7 mouse cellular contexts compared by ENCODE assay signal in genomic region chr3:135212658-135213350, GRCm38 (mm10). TPM values are rescaled to one million over a fixed set of nuclear protein-coding genes. Genes with fewer than 3 reads are reported as not detected.
A peak's percentile ranks its signal among the peaks of the same experiment; 100 is the strongest.
DNase-seq lines count a peak whose midpoint lies in the region; ATAC-seq and TF ChIP-seq lines count a peak whose summit lies in the region.

No protein-coding gene starts in this region.

- peak overlapping the region; percentile 31 for H3K4me2 ChIP-seq in embryonic facial prominence, embryonic 11.5 days (ENCODE audit: low read depth, low read length)
- H3K4me2 ChIP-seq in intestine, embryonic 16.5 days (ENCODE audit: low read depth, low read length): peak overlapping the region; percentile 68
- H3K4me2 ChIP-seq in myocyte (ENCODE audit: low read depth): peak overlapping the region; percentile 88

- peaks cover 7% of the 10 kb centered on the region; the same call in 1 of the 2 replicates for H3K36me3 ChIP-seq in embryonic facial prominence, embryonic 11.5 days (replicated peaks; ENCODE audit: control insufficient read depth, insufficient read depth, low read depth, low read length)
- peaks cover 3% of the 10 kb centered on the region; the same call in 1 of the 2 replicates for H3K36me3 ChIP-seq in intestine, embryonic 16.5 days (ENCODE audit: control insufficient read depth, insufficient read depth, low read length)
- peaks cover 20% of the 10 kb centered on the region for H3K36me3 ChIP-seq in myocyte (ENCODE audit: control insufficient read depth, insufficient read depth)

- H3ac ChIP-seq in myocyte (ENCODE audit: control insufficient read depth, insufficient read length): peak overlapping the region; percentile 6

- under 1% methylated on average over 26 of the region's 26 CpGs for WGBS in embryonic facial prominence, embryonic 11.5 days
- WGBS in intestine, embryonic 16.5 days: 0% methylated on average over 26 of the region's 26 CpGs

- peak; percentile 3 for DNase-seq in spleen, adult 12 weeks (ENCODE audit: low spot score)
- DNase-seq in spleen, adult 18-20 months: no peak
- peak; percentile 9 for DNase-seq in embryonic facial prominence, embryonic 11.5 days (ENCODE audit: low spot score)
- no peak for DNase-seq in ovary, postnatal 14 days (ENCODE audit: low spot score)
- no peak for DNase-seq in cerebellum, adult 8-10 months

- H3K27ac ChIP-seq in embryonic facial prominence, embryonic 11.5 days (replicated peaks; ENCODE audit: low read depth, low read length): 0 out of 2 replicates have a peak overlapping the region, but pooled peaks have one; percentile 41
- peak overlapping the region; percentile 36; the same call in 1 of the 2 replicates for H3K27ac ChIP-seq in intestine, embryonic 16.5 days (ENCODE audit: low read length)

- ATAC-seq in embryonic facial prominence, embryonic 11.5 days (replicated peaks; ENCODE audit: insufficient number of reproducible peaks, low FRiP score, low TSS enrichment, low read depth): no peak
- ATAC-seq in intestine, embryonic 16.5 days: peak; percentile 68

- H3K9ac ChIP-seq in embryonic facial prominence, embryonic 11.5 days (replicated peaks; ENCODE audit: low read length): peak overlapping the region; percentile 85
- peak overlapping the region; percentile 77 for H3K9ac ChIP-seq in intestine, embryonic 16.5 days (ENCODE audit: low read depth, low read length)

- H3K4me3 ChIP-seq in embryonic facial prominence, embryonic 11.5 days (ENCODE audit: low read depth, low read length): peak overlapping the region; percentile 93
- H3K4me3 ChIP-seq in intestine, embryonic 16.5 days (ENCODE audit: low read length): peak overlapping the region; percentile 91
- H3K4me3 ChIP-seq in myocyte: peak overlapping the region; percentile 55

- H3K27me3 ChIP-seq in embryonic facial prominence, embryonic 11.5 days (ENCODE audit: control insufficient read depth, insufficient read depth, low read length): no peaks in the 10 kb centered on the region
- no peaks in the 10 kb centered on the region for H3K27me3 ChIP-seq in intestine, embryonic 16.5 days (replicated peaks; ENCODE audit: control insufficient read depth, insufficient read depth, low read length)
- H3K27me3 ChIP-seq in myocyte (ENCODE audit: control insufficient read depth, insufficient read depth, insufficient read length): no peaks in the 10 kb centered on the region

- no peaks in the 10 kb centered on the region for H3K4me1 ChIP-seq in embryonic facial prominence, embryonic 11.5 days (ENCODE audit: control insufficient read depth, insufficient read depth, low read length)
- no peaks in the 10 kb centered on the region; the same call in 1 of the 2 replicates for H3K4me1 ChIP-seq in intestine, embryonic 16.5 days (ENCODE audit: control insufficient read depth, insufficient read depth, low read length)

- no peaks in the 10 kb centered on the region for H3K9me3 ChIP-seq in embryonic facial prominence, embryonic 11.5 days (replicated peaks; ENCODE audit: control insufficient read depth, low read length)
- H3K9me3 ChIP-seq in intestine, embryonic 16.5 days (ENCODE audit: control insufficient read depth, low read length): no peaks in the 10 kb centered on the region

- H3K79me2 ChIP-seq in myocyte (ENCODE audit: control insufficient read depth, insufficient read depth): peaks cover 27% of the 10 kb centered on the region

- TF ChIP-seq POLR2A in myocyte (IDR thresholded peaks at IDR 0.05; ENCODE audit: insufficient read length, low read depth): peak; percentile 77

TF ChIP-seq in myocyte, 11 proteins besides CTCF, POLR2A, EP300 and RAD21:
- TF ChIP-seq POLR2AphosphoS2 (IDR thresholded peaks at IDR 0.05; ENCODE audit: insufficient read length, low read depth) (peak; percentile 65), MYOD1 (IDR thresholded peaks at IDR 0.05; ENCODE audit: control insufficient read depth in 1 of 3, insufficient read length in 2 of 3, low read depth in 2 of 3) (no peak)

RNA-seq across cellular contexts. Expression of gene Cenpe, which starts 0.5 kb away (rescaled TPM):
- polyA plus RNA-seq in embryonic facial prominence, embryonic 11.5 days (2014; fragmentation: Nextera tagmentation; extraction: Ambion mirVana): 48.1 and 56.1 TPM in 2 replicates
- polyA plus RNA-seq in intestine, embryonic 16.5 days (2015; fragmentation: Nextera tagmentation; extraction: Ambion mirVana): 14.2 and 18.4 TPM in 2 replicates
- polyA plus RNA-seq in myocyte (2012; fragmentation: generic; extraction: Trizol): 3.3 TPM

Comparison
In these comparisons a context has a peak if more than half of its experiments do, and no peak if none do; other contexts are left out.
1. DNase-seq: peak in spleen, adult 12 weeks (single experiment) and embryonic facial prominence, embryonic 11.5 days (single experiment); none in spleen, adult 18-20 months (0 of 2), ovary, postnatal 14 days (single experiment) and cerebellum, adult 8-10 months (single experiment).
2. H3K4me2 ChIP-seq: peak in every context shown above with its lines; median percentile 88 in myocyte; 68 in intestine, embryonic 16.5 days; 31 in embryonic facial prominence, embryonic 11.5 days.
3. Peak in every context shown above with its lines, with median percentiles within 50 percentile points of each other: H3K4me3 ChIP-seq.